Comparison of ENCODE assay signal across 8 mouse cellular contexts in the genomic region with DNA sequence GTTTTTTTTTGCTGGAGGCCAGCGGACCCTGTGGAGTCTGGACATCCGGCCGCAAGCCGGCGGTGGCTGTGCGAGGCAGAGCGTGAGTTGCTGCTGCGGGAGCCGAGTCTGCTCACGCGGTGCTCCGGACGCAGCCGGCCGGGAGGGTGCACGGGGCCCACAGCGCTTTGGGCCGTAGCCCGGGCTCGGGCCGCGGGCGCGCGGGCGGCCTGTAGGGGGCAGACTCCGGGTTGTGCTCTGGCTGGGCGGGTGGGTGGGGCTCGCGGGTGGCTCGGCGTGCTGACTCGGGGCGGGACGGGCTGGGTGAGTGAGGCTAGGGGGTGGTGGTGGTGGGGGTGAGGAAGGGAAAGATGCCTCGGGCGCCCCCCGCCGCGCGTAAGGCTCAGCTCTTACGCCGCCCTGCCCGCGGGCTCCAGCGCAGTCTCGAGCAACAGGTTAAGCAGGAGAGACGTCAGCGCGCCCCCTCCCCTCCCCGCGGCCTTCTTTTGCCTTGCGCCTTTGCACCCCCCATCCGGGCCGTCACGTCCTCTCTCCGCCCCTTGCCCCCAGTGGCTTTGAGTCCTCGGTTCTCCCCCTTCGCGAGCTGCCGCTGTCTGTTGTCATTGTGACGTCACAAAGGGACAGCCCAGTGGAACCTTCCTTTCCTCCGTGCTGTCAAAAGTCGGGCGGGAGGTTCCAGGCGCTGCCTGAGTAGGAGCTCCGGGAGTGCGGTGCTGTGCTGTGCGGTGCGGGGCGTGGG. TPM values are rescaled to one million over a fixed set of nuclear protein-coding genes. Genes with fewer than 3 reads are reported as not detected.
DNase-seq lines count a peak whose midpoint lies in the region; ATAC-seq and TF ChIP-seq lines count a peak whose summit lies in the region.

No protein-coding gene starts in this region.

- peaks cover 0 to 11% of the 10 kb centered on the region in 2 experiments; a peak in 2 of 4 replicates for H3K36me3 ChIP-seq in MEL (ENCODE audit: control insufficient read depth in 1 of 2, insufficient read depth in 2 of 2, low read length in 2 of 2)
- H3K36me3 ChIP-seq in forebrain, postnatal 0 days (ENCODE audit: insufficient read depth): no peaks in the 10 kb centered on the region

- no peaks in the 10 kb centered on the region for H3K27me3 ChIP-seq in MEL (ENCODE audit: control insufficient read depth in 1 of 2, insufficient read depth in 2 of 2, low read length in 2 of 2)
- no peaks in the 10 kb centered on the region for H3K27me3 ChIP-seq in cerebellum, adult 2 months (ENCODE audit: control insufficient read depth, insufficient read depth, low read length)
- no peaks in the 10 kb centered on the region for H3K27me3 ChIP-seq in forebrain, postnatal 0 days (ENCODE audit: insufficient read depth, low read length)

- TF ChIP-seq CTCF in MEL (IDR thresholded peaks at IDR 0.05 in 2 of 3, conservative IDR thresholded peaks at IDR 0.05 in 1 of 3; ENCODE audit: control insufficient read depth in 1 of 3, insufficient read depth in 1 of 3, low read depth in 2 of 3, low read length in 3 of 3, poor library complexity in 1 of 3, severe bottlenecking in 1 of 3): peak in 2 of 3 experiments; percentile 46 to 80; a peak in 5 of 6 replicates
- peak; percentile 40; the same call in 1 of the 2 replicates for TF ChIP-seq CTCF in cerebellum, adult 2 months (IDR thresholded peaks at IDR 0.05; ENCODE audit: borderline replicate concordance, insufficient read depth, low read depth, low read length)
- peak; percentile 43 for TF ChIP-seq CTCF in forebrain, postnatal 0 days (IDR thresholded peaks at IDR 0.05; ENCODE audit: low read depth)

- H3K4me1 ChIP-seq in MEL (ENCODE audit: control insufficient read depth in 1 of 2, insufficient read depth in 2 of 2, low read length in 2 of 2): peaks cover 3 to 7% of the 10 kb centered on the region in 2 experiments; a peak in 2 of 4 replicates
- H3K4me1 ChIP-seq in cerebellum, adult 2 months (ENCODE audit: control insufficient read depth, insufficient read depth, low read length): peaks cover 10% of the 10 kb centered on the region
- peaks cover 13% of the 10 kb centered on the region for H3K4me1 ChIP-seq in forebrain, postnatal 0 days (ENCODE audit: insufficient read depth)

- TF ChIP-seq RAD21 in MEL (IDR thresholded peaks at IDR 0.05; ENCODE audit: low read depth, low read length): no peak

- peak overlapping the region; percentile 90 to 91 for H3K4me3 ChIP-seq in MEL (ENCODE audit: control insufficient read depth in 1 of 2, insufficient read depth in 1 of 2, low read depth in 2 of 2, low read length in 2 of 2)
- peak overlapping the region; percentile 97 for H3K4me3 ChIP-seq in cerebellum, adult 2 months (replicated peaks; ENCODE audit: insufficient read depth, low read depth, low read length)
- H3K4me3 ChIP-seq in forebrain, postnatal 0 days (ENCODE audit: low read depth, low read length): peak overlapping the region; percentile 75

- no peak for TF ChIP-seq EP300 in MEL (IDR thresholded peaks at IDR 0.05; ENCODE audit: low read depth in 1 of 2, low read length in 2 of 2)

- peak; percentile 5; the same call in 1 of the 2 replicates for ATAC-seq in forebrain, postnatal 0 days

- H3K9ac ChIP-seq in MEL (ENCODE audit: control insufficient read depth, low read depth, low read length, poor library complexity, severe bottlenecking): peak overlapping the region; percentile 96
- H3K9ac ChIP-seq in forebrain, postnatal 0 days: peak overlapping the region; percentile 85

- WGBS in cerebellum, adult 2 months: 2% methylated on average over 68 of the region's 71 CpGs
- WGBS in forebrain, postnatal 0 days: 1% methylated on average over 62 of the region's 71 CpGs

- H3K4me2 ChIP-seq in forebrain, postnatal 0 days (ENCODE audit: low read depth): peak overlapping the region; percentile 95

- no peaks in the 10 kb centered on the region for H3K9me3 ChIP-seq in MEL (replicated peaks; ENCODE audit: insufficient read depth, low read length)
- no peaks in the 10 kb centered on the region for H3K9me3 ChIP-seq in forebrain, postnatal 0 days (ENCODE audit: low read length)

- 0 out of 4 replicates have a peak, but pooled peaks of 1 of the 2 experiments have one; percentile 29 for TF ChIP-seq POLR2A in MEL (IDR thresholded peaks at IDR 0.05; ENCODE audit: control insufficient read depth in 1 of 2, insufficient read depth in 1 of 2, low read depth in 1 of 2, low read length in 2 of 2, poor library complexity in 1 of 2)
- 0 out of 2 replicates have a peak, but pooled peaks have one; percentile 22 for TF ChIP-seq POLR2A in cerebellum, adult 2 months (IDR thresholded peaks at IDR 0.05; ENCODE audit: borderline replicate concordance, insufficient read depth, low read length)

- DNase-seq in MEL (ENCODE audit: low read depth, low spot score): peak; percentile 91
- DNase-seq in cerebellum, adult 2 months: peak; percentile 86 to 89
- peak; percentile 78 for DNase-seq in forebrain, postnatal 0 days
- peak; percentile 93 for DNase-seq in heart, postnatal 4 days
- peak; percentile 79 to 86 for DNase-seq in layer of hippocampus, postnatal 10 days (ENCODE audit: low spot score in 2 of 2)
- peak; percentile 92 for DNase-seq in lung, postnatal 10 days
- DNase-seq in ovary, postnatal 14 days (ENCODE audit: low spot score): peak; percentile 79
- DNase-seq in thymus, postnatal 14 days: peak; percentile 94

- H3K79me2 ChIP-seq in MEL (ENCODE audit: control insufficient read depth, insufficient read depth, low read length, poor library complexity): peaks cover 33% of the 10 kb centered on the region

- peak overlapping the region; percentile 58 for H3K27ac ChIP-seq in MEL (ENCODE audit: control insufficient read depth, low read depth, low read length)
- peak overlapping the region; percentile 15; the same call in 1 of the 2 replicates for H3K27ac ChIP-seq in cerebellum, adult 2 months (ENCODE audit: insufficient read depth, low read length)
- peak overlapping the region; percentile 60 for H3K27ac ChIP-seq in forebrain, postnatal 0 days (ENCODE audit: low read depth, low read length)

TF ChIP-seq in MEL, 35 proteins besides CTCF, POLR2A, EP300 and RAD21:
- peak; percentile 65 for TF ChIP-seq MXI1 (IDR thresholded peaks at IDR 0.05; ENCODE audit: low read depth, low read length)
- no peak for TF ChIP-seq NRF1 (IDR thresholded peaks at IDR 0.05; ENCODE audit: insufficient read depth, low read depth, low read length, poor library complexity, severe bottlenecking)
- TF ChIP-seq NELFE (IDR thresholded peaks at IDR 0.05; ENCODE audit: low read depth, low read length): 0 out of 2 replicates have a peak, but pooled peaks have one; percentile 13
- TF ChIP-seq UBTF (IDR thresholded peaks at IDR 0.05; ENCODE audit: borderline replicate concordance, insufficient read depth, low read depth, low read length): peak; percentile 65; the same call in 1 of the 2 replicates
- TF ChIP-seq E2F4 (IDR thresholded peaks at IDR 0.05; ENCODE audit: borderline replicate concordance, low read depth, low read length): no peak
- TF ChIP-seq ETS1 (IDR thresholded peaks at IDR 0.05; ENCODE audit: low read depth, low read length): peak; percentile 41; the same call in 1 of the 2 replicates
- TF ChIP-seq SIN3A (IDR thresholded peaks at IDR 0.05; ENCODE audit: low read length): peak; percentile 86
- peak; percentile 76; the same call in 1 of the 2 replicates for TF ChIP-seq MAZ (IDR thresholded peaks at IDR 0.05; ENCODE audit: low read depth, low read length)

RNA-seq across cellular contexts. Expression of a gene that starts 4.3 kb away (rescaled TPM):
- total RNA-seq in MEL (2012; rRNA removed): 5.4 and 6.7 TPM in 2 replicates
- 10 to 100 TPM; 21.2 to 76.5 TPM for polyA plus RNA-seq in MEL (2012; ENCODE audit: insufficient read depth in 1 of 2, insufficient read length in 2 of 2, low read depth in 1 of 2, low replicate concordance in 2 of 2, missing spikeins in 1 of 2)
- polyA plus RNA-seq in cerebellum, adult 2 months (2012; rRNA removed): 35.9 and 42.3 TPM in 2 replicates
- total RNA-seq in forebrain, postnatal 0 days (2014; rRNA removed): 20.2 and 22.2 TPM in 2 replicates
- polyA plus RNA-seq in forebrain, postnatal 0 days (2015; fragmentation: Nextera tagmentation; extraction: Ambion mirVana): 8.9 and 16.5 TPM in 2 replicates
- 10 to 100 TPM; 45.2 to 53.1 TPM for total RNA-seq in heart, postnatal 4 days (2021)
- 10 to 100 TPM; 37.8 to 42.0 TPM for total RNA-seq in layer of hippocampus, postnatal 10 days (2021)

Comparison
In these comparisons a context has a peak if more than half of its experiments do, and no peak if none do; other contexts are left out.
1. Peak in every context shown above with its lines: DNase-seq, ATAC-seq, H3K4me3 ChIP-seq and H3K27ac ChIP-seq.